Mouse (Mus musculus) cerebellum, adult 11 months (tissue): ENCODE data around the gene Ptpn3.

Experiments
- DNase-seq: peaks from one replicate; pipeline ENCODE4 v3.0.0; 2022

Gene Ptpn3

GRCm38 (mm10) chr4:57162789-57163722, 138.6 kb downstream of the Ptpn3 start:
- no peak for DNase-seq

GRCm38 (mm10) chr4:57160571-57160970, 141.1 kb downstream of the Ptpn3 start:
- no peak for DNase-seq

GRCm38 (mm10) chr4:57156549-57157169, 145.0 kb downstream of the Ptpn3 start:
- DNase-seq: no peak

- DNase-seq: no peak
Measured at GRCm38 (mm10) chr4:57153838-57154237, 147.8 kb downstream of the Ptpn3 start.

GRCm38 (mm10) chr4:57153068-57153835, 148.4 kb downstream of the Ptpn3 start:
- DNase-seq: no peak

- DNase-seq: no peak
Measured at GRCm38 (mm10) chr4:57148182-57148581, 153.5 kb downstream of the Ptpn3 start.

GRCm38 (mm10) chr4:57143026-57143937, 158.4 kb downstream of the Ptpn3 start, which contains the start of gene Epb41l4b:
TSS of gene Epb41l4b (minus strand) at chr4:57143437.
- peak; percentile 85 for DNase-seq

- DNase-seq: peak; percentile 55
Measured at GRCm38 (mm10) chr4:57142374-57143025, 159.1 kb downstream of the Ptpn3 start.

GRCm38 (mm10) chr4:57141908-57142361, 159.7 kb downstream of the Ptpn3 start:
- DNase-seq: peak; percentile 82

- no peak for DNase-seq
Measured at GRCm38 (mm10) chr4:57140992-57141717, 160.5 kb downstream of the Ptpn3 start.
